Mouse (Mus musculus) bone marrow, adult 2 months (tissue): Measurements from ENCODE around the gene Nol6.

ENCODE experiments used
- CTCF ChIP-seq: fragments of 200-500 bp; IDR thresholded peaks from 2 replicates; pipeline ENCODE4 v1.5.1; 2011; ENCODE audit warnings: low read length, control low read depth; ENCODE audit not compliant: control insufficient read depth, insufficient read depth
- POLR2A ChIP-seq: fragments of 200-500 bp; IDR thresholded peaks from 2 replicates; pipeline ENCODE4 v1.6.1; 2011; ENCODE audit warnings: low read depth, mild to moderate bottlenecking, control low read depth, low read length, borderline replicate concordance; ENCODE audit not compliant: control insufficient read depth

DNA sequence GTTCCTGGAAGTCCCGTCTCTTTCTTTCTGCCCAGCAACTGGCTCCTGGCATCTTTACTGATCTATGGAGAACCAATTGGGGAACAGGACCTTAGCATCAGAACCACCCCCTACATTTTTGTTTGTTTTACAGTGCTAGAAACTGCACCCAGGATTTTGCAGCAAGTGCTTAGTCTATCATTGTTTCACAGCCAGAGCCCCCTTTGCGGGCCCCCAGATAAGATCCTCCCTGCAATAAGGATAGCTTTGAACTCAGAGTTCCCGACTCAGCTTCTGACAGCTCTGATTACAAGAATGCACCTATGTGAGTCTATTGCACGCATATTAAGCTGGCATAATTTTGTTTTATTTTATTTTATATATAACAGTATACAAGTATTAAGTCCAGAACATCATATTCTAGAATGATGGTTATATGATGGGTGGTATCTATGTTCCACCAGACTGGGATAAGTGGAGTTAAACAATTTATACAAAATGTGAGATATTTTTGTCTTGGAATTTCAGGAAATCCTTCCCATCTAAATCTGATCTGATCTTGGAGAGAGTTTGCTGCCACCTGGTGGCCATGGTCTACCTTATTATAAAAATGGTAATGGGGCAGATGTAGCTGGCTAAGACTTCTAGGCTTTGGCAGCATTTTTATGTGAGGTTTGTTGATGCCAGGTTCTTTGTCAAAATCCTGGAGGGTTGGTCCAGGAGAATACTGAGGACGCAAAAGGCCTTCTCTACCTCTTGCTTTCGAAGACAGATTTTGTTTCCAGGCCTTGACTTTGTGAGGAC, 41.6 kb upstream of the Nol6 start:
- 0 out of 2 replicates have a peak, but pooled peaks have one; percentile 15 for TF ChIP-seq CTCF
- TF ChIP-seq POLR2A: no peak
